Mouse (Mus musculus) lung, postnatal 0 days (tissue): Measurements from ENCODE around the gene Figla. TPM values are rescaled to one million over a fixed set of nuclear protein-coding genes. Genes with fewer than 3 reads are reported as not detected.

ENCODE experiments used
- ATAC-seq: fragments of 200-750 bp; cut with Nextera tagmentation; 2 replicates; pipeline ENCODE4 v1.8.0; 2017; ENCODE audit warnings: moderate library complexity
- DNase-seq: peaks from one replicate; pipeline ENCODE4 v3.0.0-alpha.2; 2016; ENCODE audit warnings: low spot score
- H3K27ac ChIP-seq: fragments of 300-500 bp; sonication (generic); 2 replicates; pipeline ENCODE4 v1.5.1; 2014; ENCODE audit warnings: antibody characterized with exemption, mild to moderate bottlenecking, low read length, mixed read lengths
- H3K27me3 ChIP-seq: fragments of 300-500 bp; sonication (generic); replicated peaks from 2 replicates; pipeline ENCODE4 v1.6.1; 2014; ENCODE audit warnings: low read length, mixed read lengths; ENCODE audit not compliant: insufficient read depth
- H3K36me3 ChIP-seq: fragments of 300-500 bp; sonication (generic); 2 replicates; pipeline ENCODE4 v1.6.1; 2014; ENCODE audit warnings: low read length, mixed read lengths; ENCODE audit not compliant: insufficient read depth
- H3K4me1 ChIP-seq: fragments of 300-500 bp; sonication (generic); 2 replicates; pipeline ENCODE4 v1.6.1; 2014; ENCODE audit warnings: antibody characterized with exemption, low read depth, low read length, mixed read lengths; ENCODE audit not compliant: insufficient read depth
- H3K4me2 ChIP-seq: fragments of 300-500 bp; sonication (generic); replicated peaks from 2 replicates; pipeline ENCODE4 v1.6.1; 2014; ENCODE audit warnings: low read depth, mild to moderate bottlenecking, low read length, moderate library complexity, mixed read lengths
- H3K4me3 ChIP-seq: fragments of 300-500 bp; sonication (generic); 2 replicates; pipeline ENCODE4 v1.5.1; 2014; ENCODE audit warnings: low read depth, low read length
- H3K9ac ChIP-seq: fragments of 300-500 bp; sonication (generic); replicated peaks from 2 replicates; pipeline ENCODE4 v1.6.1; 2014; ENCODE audit warnings: low read depth, mild to moderate bottlenecking
- H3K9me3 ChIP-seq: fragments of 300-500 bp; sonication (generic); 2 replicates; pipeline ENCODE4 v1.6.1; 2016; ENCODE audit warnings: low read length, mixed read lengths
- CTCF ChIP-seq: IDR thresholded peaks from 2 replicates; pipeline ENCODE4 v1.5.1; 2016; ENCODE audit warnings: antibody characterized with exemption, mild to moderate bottlenecking
- EP300 ChIP-seq: IDR thresholded peaks from 2 replicates; pipeline ENCODE4 v1.6.1; 2016; ENCODE audit warnings: antibody characterized with exemption, mild to moderate bottlenecking, control low read depth
- WGBS: fragments of 180-500 bp; shearing (Covaris S2); extraction: QIAGEN DNeasy Blood & Tissue Kit; methylation state at CpG from one replicate; pipeline ENCODE4 v1.1.7; 2014; 5-methylcytosine and 5-hydroxymethylcytosine counted together
- polyA plus RNA-seq: library from polyadenylated mRNA; unstranded; fragments of >200 nt; fragmentation: Nextera tagmentation; extraction: Ambion mirVana; gene quantifications from 2 replicates; pipeline ENCODE4 v1.2.1, GENCODE M21; 2015

The Figla gene
- not detected in 2 replicates for polyA plus RNA-seq

- TF ChIP-seq CTCF (no peak), EP300 (no peak)
- DNase-seq = no peak
- Histone ChIP-seq H3K4me3 (no peak within 1 kb of the TSS), H3K9me3 (no peaks in the 10 kb centered on the region), H3K4me1 (no peaks in the 10 kb centered on the region), H3K4me2 (no peak within 1 kb of the TSS), H3K27ac (no peak within 1 kb of the TSS), H3K27me3 (no peaks in the 10 kb centered on the region), H3K36me3 (no peaks in the 10 kb centered on the region), H3K9ac (no peak within 1 kb of the TSS)
- WGBS = 65% methylated on average over 9 of the region's 9 CpGs
- ATAC-seq = no peak
Measured at GRCm38 (mm10) chr6:86015871-86016270, at the start of gene Figla. TSS of gene Figla (plus strand) at chr6:86016171.

DNA sequence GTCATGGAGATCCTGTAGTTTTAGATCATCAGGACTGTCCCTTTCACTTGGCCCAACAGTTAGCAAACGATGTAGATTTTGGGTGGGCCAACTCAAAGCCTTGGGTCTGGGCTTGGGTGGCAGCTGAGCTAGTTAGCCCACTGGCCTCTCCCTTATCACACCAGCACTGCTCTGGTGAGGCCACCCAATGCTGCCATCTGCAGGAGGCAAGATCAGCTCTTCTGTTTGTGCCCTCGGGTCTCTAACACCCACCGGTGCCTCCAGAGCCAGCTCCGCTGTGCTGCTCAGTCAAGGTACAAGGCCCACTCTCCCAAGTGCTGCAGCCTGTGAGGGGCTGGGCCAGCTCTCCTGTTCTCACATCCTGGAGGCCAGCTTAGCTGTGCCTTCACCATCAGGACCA is 49.3 kb upstream of the Figla start:
- ATAC-seq = no peak
- TF ChIP-seq CTCF (peak; percentile 36), EP300 (no peak)
- H3K4me1 ChIP-seq = peaks cover 4% of the 10 kb centered on the region; the same call in 1 of the 2 replicates
- no peak for DNase-seq
- 82% methylated on average over 4 of the region's 4 CpGs for WGBS
- no peaks in the 10 kb centered on the region for H3K36me3 ChIP-seq
- no peak overlapping the region for H3K9ac ChIP-seq
- no peak overlapping the region for H3K4me3 ChIP-seq
- H3K27ac ChIP-seq = no peak overlapping the region
- H3K9me3 ChIP-seq = no peaks in the 10 kb centered on the region
- no peaks in the 10 kb centered on the region for H3K27me3 ChIP-seq
- H3K4me2 ChIP-seq = no peak overlapping the region

- H3K4me1 ChIP-seq = peaks cover 4% of the 10 kb centered on the region; the same call in 1 of the 2 replicates
- H3K9ac ChIP-seq = no peak overlapping the region
- H3K9me3 ChIP-seq = no peaks in the 10 kb centered on the region
- WGBS = 48% methylated on average over 2 of the region's 2 CpGs
- H3K36me3 ChIP-seq = no peaks in the 10 kb centered on the region
- H3K4me2 ChIP-seq = no peak overlapping the region
- H3K27me3 ChIP-seq = no peaks in the 10 kb centered on the region
- TF ChIP-seq CTCF (no peak), EP300 (no peak)
- ATAC-seq = no peak
- no peak overlapping the region for H3K27ac ChIP-seq
- no peak overlapping the region for H3K4me3 ChIP-seq
- no peak for DNase-seq
Measured at GRCm38 (mm10) chr6:85969889-85970288, 46.1 kb upstream of the Figla start.

GRCm38 (mm10) chr6:85972699-85973098 is 43.3 kb upstream of the Figla start:
- Histone ChIP-seq H3K36me3 (no peaks in the 10 kb centered on the region), H3K9me3 (no peaks in the 10 kb centered on the region), H3K4me1 (no peaks in the 10 kb centered on the region), H3K4me2 (no peak overlapping the region), H3K4me3 (no peak overlapping the region), H3K9ac (no peak overlapping the region), H3K27me3 (no peaks in the 10 kb centered on the region), H3K27ac (no peak overlapping the region)
- ATAC-seq (no peak), DNase-seq (no peak)
- TF ChIP-seq EP300 (no peak), CTCF (no peak)
- WGBS = 45% methylated on average over 3 of the region's 3 CpGs

GRCm38 (mm10) chr6:85973336-85973735 is 42.6 kb upstream of the Figla start:
- H3K4me1 ChIP-seq = no peaks in the 10 kb centered on the region
- DNase-seq (peak; percentile 11), ATAC-seq (no peak)
- H3K4me2 ChIP-seq = no peak overlapping the region
- 67% methylated on average over 3 of the region's 3 CpGs for WGBS
- H3K27ac ChIP-seq = no peak overlapping the region
- no peaks in the 10 kb centered on the region for H3K27me3 ChIP-seq
- no peak for TF ChIP-seq CTCF
- TF ChIP-seq EP300 = no peak
- no peaks in the 10 kb centered on the region for H3K9me3 ChIP-seq
- H3K4me3 ChIP-seq = no peak overlapping the region
- H3K9ac ChIP-seq = no peak overlapping the region
- no peaks in the 10 kb centered on the region for H3K36me3 ChIP-seq

DNA sequence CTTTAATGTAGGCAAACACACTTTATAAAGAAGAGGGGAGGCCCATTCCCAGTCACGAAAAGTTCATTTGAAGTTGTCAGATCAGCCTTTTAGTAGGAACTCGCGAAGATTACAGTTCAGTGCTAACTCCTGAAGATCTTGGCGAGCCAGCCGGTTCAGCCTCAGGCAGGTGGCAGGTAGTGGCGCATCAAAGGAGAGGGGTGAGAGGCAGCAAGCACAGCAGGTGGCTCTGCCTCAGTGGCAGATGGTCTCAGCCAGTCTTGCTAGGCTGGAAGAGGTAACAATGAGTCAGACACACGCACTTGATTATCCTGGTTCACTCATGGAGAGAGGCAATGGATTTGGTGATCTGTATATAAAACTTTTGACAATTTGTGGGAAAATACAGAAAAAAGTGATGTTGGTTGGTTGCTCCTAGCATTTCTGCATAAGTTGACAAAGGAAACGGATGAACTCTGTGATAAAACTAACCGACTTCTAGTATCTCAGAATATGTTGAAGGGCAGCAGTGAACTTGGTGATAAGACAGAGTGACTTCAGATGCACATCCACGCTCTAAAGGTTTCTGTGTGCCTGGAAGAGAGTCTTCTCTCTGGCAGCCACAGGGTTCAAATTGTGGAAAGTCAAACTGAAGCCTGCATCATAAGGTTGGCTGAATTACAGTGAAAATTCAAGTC is 40.9 kb upstream of the Figla start:
- DNase-seq (no peak), ATAC-seq (no peak)
- Histone ChIP-seq H3K4me2 (no peak overlapping the region), H3K4me3 (no peak overlapping the region), H3K4me1 (no peaks in the 10 kb centered on the region), H3K27me3 (no peaks in the 10 kb centered on the region), H3K9me3 (no peaks in the 10 kb centered on the region), H3K27ac (no peak overlapping the region), H3K36me3 (no peaks in the 10 kb centered on the region), H3K9ac (no peak overlapping the region)
- WGBS = 54% methylated on average over 10 of the region's 10 CpGs
- no peak for TF ChIP-seq CTCF
- TF ChIP-seq EP300 = no peak
